16 mouse cellular contexts compared by ENCODE assay signal in genomic region chr14:8094931-8095561, GRCm38 (mm10). TPM values are rescaled to one million over a fixed set of nuclear protein-coding genes. Genes with fewer than 3 reads are reported as not detected.
A peak's percentile ranks its signal among the peaks of the same experiment; 100 is the strongest.
DNase-seq lines count a peak whose midpoint lies in the region; ATAC-seq and TF ChIP-seq lines count a peak whose summit lies in the region.
"Had no signal": no experiment of that assay in that cellular context is flagged by ENCODE, and none has a peak within 500 bp of the region (broad histone marks: within the 10 kb centered on the region; RNA-seq: fewer than 3 reads in every experiment).

No protein-coding gene starts in this region.

- peak overlapping the region; percentile 17; the same call in 1 of the 2 replicates for H3K4me2 ChIP-seq in heart, embryonic 13.5 days
- no peak overlapping the region for H3K4me2 ChIP-seq in liver, embryonic 11.5 days
- H3K4me2 ChIP-seq in intestine, embryonic 16.5 days (ENCODE audit: low read depth, low read length) = peak overlapping the region; percentile 39; the same call in 1 of the 2 replicates
- H3K4me2 ChIP-seq: embryonic facial prominence, embryonic 12.5 days; forebrain, embryonic 12.5 days had no signal

- H3K79me2 ChIP-seq in liver, adult 2 months (ENCODE audit: control insufficient read depth, insufficient read depth, low read length) = peaks cover 9% of the 10 kb centered on the region; the same call in 1 of the 2 replicates

- no peak for TF ChIP-seq POLR2A in liver, adult 2 months (IDR thresholded peaks at IDR 0.05; ENCODE audit: extremely low read depth, insufficient read depth, low read length)

- no peak for DNase-seq in heart, postnatal 4 days
- peak; percentile 67 for DNase-seq in liver, adult 2 months (ENCODE audit: extremely low read depth, low read depth, low spot score)
- DNase-seq in liver, embryonic 11.5 days (ENCODE audit: low spot score) = no peak
- DNase-seq in NIH3T3 (ENCODE audit: low read depth) = peak; percentile 19
- no peak for DNase-seq in adrenal gland, postnatal 25 days
- no peak for DNase-seq in cerebellum, postnatal 14 days
- DNase-seq: B cell, adult 2 months; cerebellum, postnatal 10 days; gastrocnemius, postnatal 25 days; thymus, postnatal 4 days had no signal

- no peak for ATAC-seq in heart, embryonic 13.5 days (ENCODE audit: extremely low read depth, insufficient number of reproducible peaks, low FRiP score, low TSS enrichment)
- ATAC-seq in liver, embryonic 11.5 days (replicated peaks; ENCODE audit: low FRiP score) = no peak
- no peak for ATAC-seq in intestine, embryonic 16.5 days
- ATAC-seq: inflammation-experienced regulatory T-cells, adult 6 months had no signal

- WGBS in heart, embryonic 13.5 days = 60% methylated on average over 3 of the region's 3 CpGs
- 2% methylated on average over 3 of the region's 3 CpGs for WGBS in liver, adult 2 months
- WGBS in liver, embryonic 11.5 days = 55% methylated on average over 3 of the region's 3 CpGs
- WGBS in intestine, embryonic 16.5 days = 38% methylated on average over 3 of the region's 3 CpGs

- H3K27ac ChIP-seq in heart, embryonic 13.5 days (replicated peaks) = 0 out of 2 replicates have a peak overlapping the region, but pooled peaks have one; percentile 42
- H3K27ac ChIP-seq in liver, adult 2 months (replicated peaks; ENCODE audit: insufficient read depth, low read depth, low read length) = peak overlapping the region; percentile 93
- H3K27ac ChIP-seq in liver, embryonic 11.5 days (ENCODE audit: low read depth, low read length) = no peak overlapping the region
- peak overlapping the region; percentile 82 for H3K27ac ChIP-seq in intestine, embryonic 16.5 days (ENCODE audit: low read length)
- H3K27ac ChIP-seq: embryonic facial prominence, embryonic 12.5 days; forebrain, embryonic 12.5 days had no signal

- no peaks in the 10 kb centered on the region for H3K9me3 ChIP-seq in heart, embryonic 13.5 days
- no peaks in the 10 kb centered on the region for H3K9me3 ChIP-seq in liver, embryonic 11.5 days (ENCODE audit: control insufficient read depth, low read length)
- H3K9me3 ChIP-seq in intestine, embryonic 16.5 days (ENCODE audit: control insufficient read depth, low read length) = no peaks in the 10 kb centered on the region
- H3K9me3 ChIP-seq: embryonic facial prominence, embryonic 12.5 days; forebrain, embryonic 12.5 days; G1E had no signal

- H3K36me3 ChIP-seq in heart, embryonic 13.5 days = peaks cover 15% of the 10 kb centered on the region
- peaks cover 11% of the 10 kb centered on the region for H3K36me3 ChIP-seq in liver, adult 2 months (ENCODE audit: control insufficient read depth, insufficient read depth, low read length)
- H3K36me3 ChIP-seq in liver, embryonic 11.5 days (ENCODE audit: control insufficient read depth, insufficient read depth, low read length) = peaks cover 3% of the 10 kb centered on the region; the same call in 1 of the 2 replicates
- peaks cover 5% of the 10 kb centered on the region; the same call in 1 of the 2 replicates for H3K36me3 ChIP-seq in intestine, embryonic 16.5 days (ENCODE audit: control insufficient read depth, insufficient read depth, low read length)

- peak overlapping the region; percentile 54; the same call in 1 of the 2 replicates for H3K9ac ChIP-seq in heart, embryonic 13.5 days
- H3K9ac ChIP-seq in liver, adult 2 months (ENCODE audit: low read depth, low read length) = no peak overlapping the region; the same call in 1 of the 2 replicates
- H3K9ac ChIP-seq in liver, embryonic 11.5 days (ENCODE audit: low read depth, low read length) = no peak overlapping the region
- H3K9ac ChIP-seq in intestine, embryonic 16.5 days (ENCODE audit: low read depth, low read length) = peak overlapping the region; percentile 39; the same call in 1 of the 2 replicates
- H3K9ac ChIP-seq: embryonic facial prominence, embryonic 12.5 days; forebrain, embryonic 12.5 days had no signal

- TF ChIP-seq CTCF in liver, adult 2 months (IDR thresholded peaks at IDR 0.05; ENCODE audit: low read depth, low read length) = no peak

- no peak overlapping the region for H3K4me3 ChIP-seq in heart, embryonic 13.5 days
- H3K4me3 ChIP-seq in liver, adult 2 months (ENCODE audit: insufficient read depth, low read depth, low read length) = no peak overlapping the region
- H3K4me3 ChIP-seq in liver, embryonic 11.5 days (ENCODE audit: low read depth, low read length) = no peak overlapping the region
- no peak overlapping the region for H3K4me3 ChIP-seq in intestine, embryonic 16.5 days (ENCODE audit: low read length)
- H3K4me3 ChIP-seq: embryonic facial prominence, embryonic 12.5 days; forebrain, embryonic 12.5 days had no signal

- no peaks in the 10 kb centered on the region for H3K27me3 ChIP-seq in heart, embryonic 13.5 days (replicated peaks)
- H3K27me3 ChIP-seq in liver, adult 2 months (ENCODE audit: control insufficient read depth, insufficient read depth, low read length) = no peaks in the 10 kb centered on the region
- H3K27me3 ChIP-seq in liver, embryonic 11.5 days (replicated peaks; ENCODE audit: control insufficient read depth, insufficient read depth, low read length) = no peaks in the 10 kb centered on the region
- H3K27me3 ChIP-seq in intestine, embryonic 16.5 days (replicated peaks; ENCODE audit: control insufficient read depth, insufficient read depth, low read length) = no peaks in the 10 kb centered on the region
- H3K27me3 ChIP-seq: embryonic facial prominence, embryonic 12.5 days; forebrain, embryonic 12.5 days had no signal

- peaks cover 27% of the 10 kb centered on the region for H3K4me1 ChIP-seq in heart, embryonic 13.5 days
- H3K4me1 ChIP-seq in liver, adult 2 months (ENCODE audit: control insufficient read depth, insufficient read depth, low read length) = peaks cover 21% of the 10 kb centered on the region
- peaks cover 9% of the 10 kb centered on the region; the same call in 1 of the 2 replicates for H3K4me1 ChIP-seq in liver, embryonic 11.5 days (replicated peaks; ENCODE audit: control insufficient read depth, insufficient read depth, low read length)
- peaks cover 25% of the 10 kb centered on the region for H3K4me1 ChIP-seq in intestine, embryonic 16.5 days (ENCODE audit: control insufficient read depth, insufficient read depth, low read length)

RNA-seq across cellular contexts. Expression of gene Pxk, which starts 3.0 kb away (rescaled TPM):
- polyA plus RNA-seq in heart, embryonic 13.5 days (2015; fragmentation: Nextera tagmentation; extraction: Ambion mirVana) = 24.6 and 25.9 TPM in 2 replicates
- total RNA-seq in heart, postnatal 4 days (2021) = 10 to 100 TPM; 20.9 to 21.0 TPM
- 13.6 and 18.4 TPM in 2 replicates for total RNA-seq in liver, adult 2 months (2014; rRNA removed)
- 14.1 and 17.5 TPM in 2 replicates for polyA plus RNA-seq in liver, adult 2 months (2012; rRNA removed)
- 18.5 and 19.1 TPM in 2 replicates for polyA plus RNA-seq in liver, embryonic 11.5 days (2014; fragmentation: Nextera tagmentation; extraction: Ambion mirVana)
- 40.4 and 44.3 TPM in 2 replicates for polyA plus RNA-seq in intestine, embryonic 16.5 days (2015; fragmentation: Nextera tagmentation; extraction: Ambion mirVana)
- 52.8 and 78.7 TPM in 2 replicates for total RNA-seq in adrenal gland, postnatal 25 days (2021)

RNA-seq across cellular contexts. Expression of gene Rpp14, which starts 14.9 kb away (rescaled TPM):
- polyA plus RNA-seq in heart, embryonic 13.5 days (2015; fragmentation: Nextera tagmentation; extraction: Ambion mirVana) = 35.4 and 38.1 TPM in 2 replicates
- 10 to 100 TPM; 21.9 to 22.3 TPM for total RNA-seq in heart, postnatal 4 days (2021)
- 18.8 and 19.5 TPM in 2 replicates for total RNA-seq in liver, adult 2 months (2014; rRNA removed)
- 5.4 and 6.9 TPM in 2 replicates for polyA plus RNA-seq in liver, adult 2 months (2012; rRNA removed)
- 74.7 and 77.4 TPM in 2 replicates for polyA plus RNA-seq in liver, embryonic 11.5 days (2014; fragmentation: Nextera tagmentation; extraction: Ambion mirVana)
- polyA plus RNA-seq in intestine, embryonic 16.5 days (2015; fragmentation: Nextera tagmentation; extraction: Ambion mirVana) = 44.2 and 54.9 TPM in 2 replicates
- 36.2 and 38.2 TPM in 2 replicates for total RNA-seq in adrenal gland, postnatal 25 days (2021)

Comparison
In these comparisons a context has a peak if more than half of its experiments do, and no peak if none do; other contexts are left out.
1. DNase-seq: peak in liver, adult 2 months (single experiment) and NIH3T3 (single experiment); none in heart, postnatal 4 days (single experiment), liver, embryonic 11.5 days (single experiment), adrenal gland, postnatal 25 days (single experiment) and cerebellum, postnatal 14 days (0 of 2).
2. H3K9ac ChIP-seq: peak in heart, embryonic 13.5 days (single experiment) and intestine, embryonic 16.5 days (single experiment); none in liver, adult 2 months (single experiment) and liver, embryonic 11.5 days (single experiment).